Mouse (Mus musculus) myocyte (in vitro differentiated cells): ENCODE data around the gene Cpsf4l.

ENCODE experiments used
- MYOD1 ChIP-seq, 3 experiments: IDR thresholded peaks; one replicate each; pipeline ENCODE4 v1.6.1; 2011; ENCODE audit warnings: control low read depth in 2 of 3, low read depth in 2 of 3, mild to moderate bottlenecking in 2 of 3, moderate library complexity in 1 of 3; ENCODE audit not compliant: insufficient read length in 2 of 3, control insufficient read depth in 1 of 3
- MYOG ChIP-seq, 3 experiments: IDR thresholded peaks; one replicate each; pipeline ENCODE4 v1.6.1; 2011; ENCODE audit warnings: control low read depth in 2 of 3, low read depth in 2 of 3, mild to moderate bottlenecking in 2 of 3; ENCODE audit not compliant: insufficient read length in 2 of 3, control insufficient read depth in 1 of 3, insufficient read depth in 1 of 3
- POLR2A ChIP-seq: IDR thresholded peaks from one replicate; pipeline ENCODE4 v1.6.1; 2011; ENCODE audit warnings: low read depth, mild to moderate bottlenecking, control low read depth, moderate library complexity; ENCODE audit not compliant: insufficient read length
- POLR2AphosphoS2 ChIP-seq: IDR thresholded peaks from one replicate; pipeline ENCODE4 v1.6.1; 2011; ENCODE audit warnings: low read depth, control low read depth; ENCODE audit not compliant: insufficient read length
- REST ChIP-seq: IDR thresholded peaks from one replicate; pipeline ENCODE4 v1.6.1; 2011; ENCODE audit warnings: mild to moderate bottlenecking, control low read depth, moderate library complexity; ENCODE audit not compliant: insufficient read depth, insufficient read length
- TCF12 ChIP-seq: IDR thresholded peaks from one replicate; pipeline ENCODE4 v1.6.1; 2011; ENCODE audit warnings: mild to moderate bottlenecking, control low read depth; ENCODE audit not compliant: poor library complexity, insufficient read depth, severe bottlenecking
- USF1 ChIP-seq: IDR thresholded peaks from one replicate; pipeline ENCODE4 v1.6.1; 2011; ENCODE audit warnings: low read depth, mild to moderate bottlenecking, control low read depth, moderate library complexity

GRCm38 (mm10) chr11:113725235-113726048, 15.6 kb upstream of the Cpsf4l start:
- no peak for TF ChIP-seq POLR2AphosphoS2
- no peak for TF ChIP-seq POLR2A
- TF ChIP-seq MYOG (IDR thresholded peaks at IDR 0.05; ENCODE audit: control insufficient read depth in 1 of 3, insufficient read depth in 1 of 3, insufficient read length in 2 of 3, low read depth in 2 of 3), result no peak
- no peak for TF ChIP-seq USF1
- no peak for TF ChIP-seq REST
- TF ChIP-seq TCF12, result no peak
- TF ChIP-seq MYOD1 (IDR thresholded peaks at IDR 0.05; ENCODE audit: control insufficient read depth in 1 of 3, insufficient read length in 2 of 3, low read depth in 2 of 3), result no peak
